Mouse (Mus musculus) CH12.LX (cell line): Measurements from ENCODE around the gene Mmrn1. TPM values are rescaled to one million over a fixed set of nuclear protein-coding genes. Genes with fewer than 3 reads are reported as not detected.

Source experiments
- polyA plus RNA-seq: library from polyadenylated mRNA; unstranded; fragments of >175 nt; gene quantifications from 2 replicates; pipeline ENCODE4 v1.2.1, GENCODE M21; 2012; ENCODE audit warnings: low read depth; ENCODE audit not compliant: insufficient read length
- total RNA-seq, 2 experiments: library from RNA; depleted of rRNA; stranded (reverse); fragments of 300-350 nt in 1 of 2; fragments of >200 nt in 1 of 2; gene quantifications; 2 replicates each; pipeline ENCODE4 v1.2.3; 2012 to 2014

The Mmrn1 gene
- total and polyA plus RNA-seq, 3 experiments: not detected

Other genes starting within 250 kb of the Mmrn1 start
- gene Snca, start 95.1 kb upstream of the Mmrn1 start, total RNA-seq (2012; rRNA removed): not detected in 2 replicates
- gene Snca, start 95.1 kb upstream of the Mmrn1 start, total RNA-seq (2014; rRNA removed): not detected in 2 replicates
- not detected in 2 replicates for gene Snca, start 95.1 kb upstream of the Mmrn1 start, polyA plus RNA-seq